Mouse (Mus musculus): ENCODE measurements around the gene Gm49387.

The Gm49387 gene

GRCm38 (mm10) chr14:31525040-31525810, 115.5 kb downstream of the Gm49387 start:
- DNase-seq (ENCODE audit: low spot score) = no peak

- DNase-seq (ENCODE audit: low spot score) = no peak
Measured at GRCm38 (mm10) chr14:31521318-31521717, 119.4 kb downstream of the Gm49387 start.

- DNase-seq (ENCODE audit: low spot score) = no peak
Measured at GRCm38 (mm10) chr14:31519165-31519564, 121.5 kb downstream of the Gm49387 start.

GRCm38 (mm10) chr14:31515895-31516294, 124.8 kb downstream of the Gm49387 start:
- DNase-seq (ENCODE audit: low spot score) = no peak

- no peak for DNase-seq (ENCODE audit: low spot score)
Measured at GRCm38 (mm10) chr14:31510322-31510721, 130.4 kb downstream of the Gm49387 start.

GRCm38 (mm10) chr14:31509911-31510310, 130.8 kb downstream of the Gm49387 start:
- no peak for DNase-seq (ENCODE audit: low spot score)

- no peak for DNase-seq (ENCODE audit: low spot score)
Measured at GRCm38 (mm10) chr14:31506456-31506855, 134.2 kb downstream of the Gm49387 start.

- DNase-seq (ENCODE audit: low spot score) = no peak
Measured at GRCm38 (mm10) chr14:31503406-31503805, 137.3 kb downstream of the Gm49387 start.
